Mouse (Mus musculus) midbrain, embryonic 11.5 days (tissue): ENCODE measurements around the gene Kcnk13. TPM values are rescaled to one million over a fixed set of nuclear protein-coding genes. Genes with fewer than 3 reads are reported as not detected.

Experiments
- ATAC-seq: fragments of 200-750 bp; cut with Nextera tagmentation; 2 replicates; pipeline ENCODE4 v1.8.0; 2017; ENCODE audit warnings: moderate TSS enrichment, moderate library complexity; ENCODE audit not compliant: low FRiP score
- DNase-seq: peaks from one replicate; pipeline ENCODE4 v3.0.0; 2015; ENCODE audit warnings: low spot score; ENCODE audit errors: missing footprints
- H3K27ac ChIP-seq: fragments of 300-500 bp; sonication (generic); 2 replicates; pipeline ENCODE4 v1.5.1; 2014; ENCODE audit warnings: low read depth, low read length
- H3K27me3 ChIP-seq: fragments of 300-500 bp; sonication (generic); 2 replicates; pipeline ENCODE4 v1.6.1; 2014; ENCODE audit warnings: mild to moderate bottlenecking, low read length, moderate library complexity, mixed read lengths; ENCODE audit not compliant: control insufficient read depth, insufficient read depth
- H3K36me3 ChIP-seq: fragments of 300-500 bp; sonication (generic); 2 replicates; pipeline ENCODE4 v1.6.1; 2014; ENCODE audit warnings: mild to moderate bottlenecking, low read length, moderate library complexity, mixed read lengths; ENCODE audit not compliant: control insufficient read depth, insufficient read depth
- H3K4me1 ChIP-seq: fragments of 300-500 bp; sonication (generic); 2 replicates; pipeline ENCODE4 v1.6.1; 2014; ENCODE audit warnings: low read length; ENCODE audit not compliant: control insufficient read depth, insufficient read depth
- H3K4me2 ChIP-seq: fragments of 300-500 bp; sonication (generic); 2 replicates; pipeline ENCODE4 v1.6.1; 2014; ENCODE audit warnings: mild to moderate bottlenecking, moderate library complexity
- H3K4me3 ChIP-seq: fragments of 300-500 bp; sonication (generic); 2 replicates; pipeline ENCODE4 v1.5.1; 2014; ENCODE audit warnings: low read depth, low read length
- H3K9ac ChIP-seq: fragments of 300-500 bp; sonication (generic); 2 replicates; pipeline ENCODE4 v1.6.1; 2014; ENCODE audit warnings: low read length
- H3K9me3 ChIP-seq: fragments of 300-500 bp; sonication (generic); 2 replicates; pipeline ENCODE4 v1.6.1; 2016; ENCODE audit warnings: low read length; ENCODE audit not compliant: control insufficient read depth
- WGBS: fragments of 180-500 bp; shearing (Covaris S2); extraction: QIAGEN DNeasy Blood & Tissue Kit; methylation state at CpG from one replicate; pipeline ENCODE4 v1.1.7; 2014; 5-methylcytosine and 5-hydroxymethylcytosine counted together
- polyA plus RNA-seq: library from polyadenylated mRNA; unstranded; fragments of >200 nt; fragmentation: Nextera tagmentation; extraction: Ambion mirVana; gene quantifications from 2 replicates; pipeline ENCODE4 v1.2.1, GENCODE M21; 2014

The Kcnk13 gene
- polyA plus RNA-seq = 0.15 and 0.18 TPM in 2 replicates

DNA sequence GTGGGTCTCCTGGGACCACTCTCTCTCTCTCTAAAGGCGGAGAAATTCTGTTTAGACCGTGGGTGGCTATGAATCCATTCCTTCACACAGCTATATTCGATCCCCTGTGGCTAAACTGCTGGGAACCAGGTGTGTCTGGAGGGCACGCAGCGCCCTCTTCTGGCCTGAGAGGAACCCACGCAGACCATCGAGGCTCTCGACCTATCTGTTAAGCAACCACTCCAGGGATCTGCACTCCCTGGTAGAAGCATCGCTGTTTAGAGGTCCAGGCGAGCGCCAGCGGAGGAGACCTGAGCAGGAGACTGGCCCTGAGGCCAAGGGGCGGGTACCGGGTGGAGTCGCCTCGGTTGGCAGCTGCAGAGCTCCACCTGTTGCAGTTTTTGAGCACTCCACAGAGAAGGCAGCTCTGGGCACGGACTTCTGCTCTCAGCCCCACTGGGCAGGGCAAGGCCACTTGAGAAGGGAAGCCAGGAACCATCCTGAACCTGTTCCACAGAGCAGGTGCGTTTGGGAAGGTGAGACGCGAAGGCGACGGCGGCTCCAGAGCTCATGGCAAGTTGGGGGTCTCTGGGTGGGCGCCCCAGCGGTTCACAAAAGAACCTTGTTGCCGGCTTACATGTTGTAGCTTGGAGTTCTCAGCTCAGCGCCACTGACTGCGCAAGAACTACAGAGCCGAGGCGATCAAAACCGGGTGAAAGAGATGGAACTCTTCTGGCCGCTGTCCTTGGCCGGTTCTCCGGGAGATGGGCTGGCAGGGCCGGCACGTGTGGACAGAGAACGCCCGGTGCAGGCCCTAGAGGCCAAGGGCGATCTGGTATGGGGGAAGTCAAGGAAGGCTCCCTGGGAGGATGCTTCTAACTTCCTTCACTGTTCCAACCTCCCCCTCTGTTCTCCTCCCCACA lies at the start of gene Kcnk13:
Kcnk13 (plus strand) TSS at position 199 of the 902 bp plus-strand sequence.
- no peaks in the 10 kb centered on the region for H3K36me3 ChIP-seq
- H3K4me3 ChIP-seq = peak within 1 kb of the TSS; percentile 49
- peak; percentile 60 for ATAC-seq
- peak; percentile 95 for DNase-seq
- H3K9me3 ChIP-seq = no peaks in the 10 kb centered on the region
- peaks cover 26% of the 10 kb centered on the region for H3K4me1 ChIP-seq
- peaks cover 59% of the 10 kb centered on the region for H3K27me3 ChIP-seq
- H3K27ac ChIP-seq = no peak within 1 kb of the TSS
- peak within 1 kb of the TSS; percentile 55 for H3K9ac ChIP-seq
- WGBS = 1% methylated on average over 39 of the region's 39 CpGs
- H3K4me2 ChIP-seq = peak within 1 kb of the TSS; percentile 90

- ATAC-seq (no peak), DNase-seq (no peak)
- Histone ChIP-seq H3K27me3 (no peaks in the 10 kb centered on the region; the same call in 1 of the 2 replicates), H3K4me2 (no peak overlapping the region), H3K4me3 (no peak overlapping the region), H3K4me1 (peaks cover 4% of the 10 kb centered on the region; the same call in 1 of the 2 replicates), H3K9ac (no peak overlapping the region), H3K27ac (no peak overlapping the region), H3K9me3 (no peaks in the 10 kb centered on the region), H3K36me3 (no peaks in the 10 kb centered on the region; the same call in 1 of the 2 replicates)
- WGBS = 88% methylated on average over 15 of the region's 15 CpGs
These were observed 46.4 kb upstream of the Kcnk13 start for GRCm38 (mm10) chr12:99917800-99918427.

DNA sequence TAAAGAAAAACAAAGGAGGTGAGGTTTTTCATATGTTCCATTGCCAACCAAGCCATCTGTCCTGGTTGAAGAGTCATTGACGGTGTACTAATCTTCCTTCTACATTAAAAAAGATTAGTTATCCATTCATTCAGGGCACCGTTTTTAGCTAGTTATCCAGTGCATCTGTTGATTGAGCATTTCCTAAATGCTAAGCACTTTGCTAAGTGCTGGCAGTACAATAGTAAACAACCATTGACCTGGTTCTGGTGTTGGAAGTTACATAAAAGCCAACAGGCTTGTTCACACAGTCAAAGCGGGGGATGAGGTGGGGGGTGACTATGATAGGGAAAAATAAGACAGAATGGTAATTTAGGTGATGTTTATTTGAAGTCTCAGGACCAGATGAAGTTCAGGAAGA lies 44.7 kb upstream of the Kcnk13 start:
- ATAC-seq = no peak
- H3K36me3 ChIP-seq = no peaks in the 10 kb centered on the region; the same call in 1 of the 2 replicates
- H3K4me3 ChIP-seq = no peak overlapping the region
- H3K4me1 ChIP-seq = peaks cover 13% of the 10 kb centered on the region
- H3K27ac ChIP-seq = no peak overlapping the region
- no peak overlapping the region for H3K9ac ChIP-seq
- DNase-seq = no peak
- H3K9me3 ChIP-seq = no peaks in the 10 kb centered on the region
- no peaks in the 10 kb centered on the region; the same call in 1 of the 2 replicates for H3K27me3 ChIP-seq
- no peak overlapping the region for H3K4me2 ChIP-seq
- 92% methylated on average over 3 of the region's 3 CpGs for WGBS

DNA sequence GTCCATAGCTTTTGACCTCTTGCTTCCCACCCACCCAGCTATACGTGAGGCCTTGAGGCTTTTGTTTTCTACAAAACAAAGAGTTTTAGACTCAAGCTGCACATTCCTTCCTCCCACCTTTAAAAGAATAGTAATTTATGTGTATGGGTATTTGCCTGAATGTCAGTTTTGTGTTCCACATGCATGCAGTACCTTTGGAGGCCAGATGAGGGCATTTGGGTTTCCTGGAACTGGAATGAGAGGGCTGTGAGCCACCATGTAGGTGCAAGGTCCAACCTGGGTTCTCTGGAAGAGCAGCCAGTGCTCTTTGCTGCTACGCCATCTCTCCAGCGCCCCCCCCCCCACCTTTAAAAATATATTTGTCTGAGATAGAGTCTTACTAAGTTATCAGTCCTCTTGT lies 43.3 kb upstream of the Kcnk13 start:
- WGBS = 79% methylated on average over 3 of the region's 3 CpGs
- peaks cover 4% of the 10 kb centered on the region; the same call in 1 of the 2 replicates for H3K27me3 ChIP-seq
- no peak overlapping the region for H3K27ac ChIP-seq
- H3K9me3 ChIP-seq = no peaks in the 10 kb centered on the region
- peaks cover 16% of the 10 kb centered on the region for H3K4me1 ChIP-seq
- H3K9ac ChIP-seq = no peak overlapping the region
- no peak overlapping the region for H3K4me2 ChIP-seq
- no peak for DNase-seq
- 0 out of 2 replicates have a peak, but pooled peaks cover 2% of the 10 kb centered on the region for H3K36me3 ChIP-seq
- no peak for ATAC-seq
- no peak overlapping the region for H3K4me3 ChIP-seq

GRCm38 (mm10) chr12:99923131-99923606 lies 41.1 kb upstream of the Kcnk13 start:
- 16% methylated on average over 5 of the region's 5 CpGs for WGBS
- peak; percentile 89 for DNase-seq
- Histone ChIP-seq H3K9ac (no peak overlapping the region), H3K4me3 (no peak overlapping the region), H3K9me3 (no peaks in the 10 kb centered on the region), H3K27ac (peak overlapping the region; percentile 55; the same call in 1 of the 2 replicates), H3K27me3 (peaks cover 8% of the 10 kb centered on the region; the same call in 1 of the 2 replicates), H3K4me2 (no peak overlapping the region), H3K36me3 (0 out of 2 replicates have a peak, but pooled peaks cover 5% of the 10 kb centered on the region), H3K4me1 (peaks cover 19% of the 10 kb centered on the region)
- ATAC-seq = peak; percentile 81

- DNase-seq (no peak), ATAC-seq (0 out of 2 replicates have a peak, but pooled peaks have one; percentile 22)
- Histone ChIP-seq H3K4me3 (no peak overlapping the region), H3K4me2 (no peak overlapping the region), H3K9ac (no peak overlapping the region), H3K9me3 (no peaks in the 10 kb centered on the region), H3K27me3 (peaks cover 8% of the 10 kb centered on the region; the same call in 1 of the 2 replicates), H3K27ac (no peak overlapping the region; the same call in 1 of the 2 replicates), H3K4me1 (peaks cover 19% of the 10 kb centered on the region), H3K36me3 (0 out of 2 replicates have a peak, but pooled peaks cover 5% of the 10 kb centered on the region)
- WGBS = 53% methylated on average over 5 of the region's 5 CpGs
These were observed 40.6 kb upstream of the Kcnk13 start for GRCm38 (mm10) chr12:99923703-99924102.

DNA sequence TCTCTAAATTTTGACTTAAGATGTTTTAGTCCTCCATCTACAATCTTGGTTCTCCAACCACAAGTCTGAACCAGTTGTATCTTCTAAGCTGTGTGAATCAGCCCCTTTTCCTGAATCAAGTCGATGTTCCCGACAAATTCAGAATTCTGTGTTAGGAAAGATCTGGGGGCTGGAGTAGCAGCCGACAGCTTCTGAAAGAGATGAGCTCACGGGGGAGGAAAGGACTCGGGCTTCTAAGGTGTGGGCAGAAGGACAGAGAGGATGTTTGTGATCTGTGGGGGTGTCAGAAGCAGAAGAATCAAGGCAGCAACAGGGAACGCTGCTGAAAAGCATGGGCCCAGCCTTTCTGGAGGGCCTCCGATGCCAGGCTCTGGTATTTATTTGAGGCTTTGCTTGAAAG lies 36.0 kb upstream of the Kcnk13 start:
- H3K4me1 ChIP-seq = peaks cover 11% of the 10 kb centered on the region
- whole genome bisulfite sequencing = 93% methylated on average over 7 of the region's 7 CpGs
- no peak for ATAC-seq
- H3K27ac ChIP-seq = no peak overlapping the region
- peaks cover 8% of the 10 kb centered on the region; the same call in 1 of the 2 replicates for H3K27me3 ChIP-seq
- no peak overlapping the region for H3K4me3 ChIP-seq
- no peaks in the 10 kb centered on the region for H3K9me3 ChIP-seq
- DNase-seq = no peak
- no peak overlapping the region for H3K9ac ChIP-seq
- H3K4me2 ChIP-seq = no peak overlapping the region
- 0 out of 2 replicates have a peak, but pooled peaks cover 5% of the 10 kb centered on the region for H3K36me3 ChIP-seq

GRCm38 (mm10) chr12:99929160-99929559 lies 35.1 kb upstream of the Kcnk13 start:
- peaks cover 6% of the 10 kb centered on the region for H3K4me1 ChIP-seq
- no peak overlapping the region for H3K9ac ChIP-seq
- DNase-seq (no peak), ATAC-seq (no peak)
- no peaks in the 10 kb centered on the region for H3K9me3 ChIP-seq
- no peak overlapping the region for H3K27ac ChIP-seq
- 92% methylated on average over 1 of the region's 1 CpGs for WGBS
- peaks cover 8% of the 10 kb centered on the region; the same call in 1 of the 2 replicates for H3K27me3 ChIP-seq
- H3K36me3 ChIP-seq = 0 out of 2 replicates have a peak, but pooled peaks cover 5% of the 10 kb centered on the region
- H3K4me3 ChIP-seq = no peak overlapping the region
- no peak overlapping the region for H3K4me2 ChIP-seq
